ENCODE assay signal across 2 mouse cellular contexts in the genomic region with DNA sequence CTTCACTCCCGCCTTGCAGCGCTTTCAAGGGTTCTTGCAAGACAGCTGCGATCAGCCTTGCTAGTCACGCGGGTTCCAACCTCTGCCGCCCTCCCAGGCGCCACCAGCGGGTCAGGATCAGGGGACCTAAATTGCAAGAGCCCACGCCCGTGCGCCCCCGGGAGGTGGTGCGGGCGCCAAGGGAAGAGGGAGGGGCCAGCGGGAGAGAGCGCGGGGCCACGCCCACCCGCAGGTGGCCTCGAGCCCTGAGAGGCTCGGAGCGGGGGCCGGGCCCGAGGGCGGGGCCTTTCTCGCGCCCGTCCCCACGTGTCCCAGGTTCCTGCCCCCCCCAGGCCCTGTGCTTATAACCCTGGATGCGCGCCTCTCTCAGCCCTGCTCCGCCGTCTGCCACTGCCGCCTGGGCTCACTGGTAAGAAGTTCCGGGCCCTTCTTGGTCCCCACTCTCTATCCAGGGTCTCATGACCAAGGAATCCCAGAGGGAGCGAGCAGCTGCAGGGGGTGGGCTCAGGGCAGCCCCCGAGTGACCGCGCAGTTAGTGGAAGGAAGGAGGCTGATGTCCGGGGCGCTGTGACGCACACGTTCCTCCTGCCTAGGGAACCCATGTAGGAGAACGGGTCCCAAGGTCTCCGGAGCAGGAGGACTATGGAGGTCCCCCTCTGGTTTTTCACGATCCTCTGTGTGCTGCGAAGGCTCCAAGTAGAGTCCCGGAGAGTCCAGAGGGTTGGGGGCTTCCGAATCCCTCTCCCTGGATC.
TF ChIP-seq lines count a peak whose summit lies in the region.

A gene (plus strand): TSS at position 277 of the 752 bp plus-strand sequence.

TF ChIP-seq in C2C12, 6 proteins besides CTCF, POLR2A, EP300 and RAD21 (continued from another document):
- peak; percentile 19 for TF ChIP-seq MAX (IDR thresholded peaks at IDR 0.05)
- no peak for TF ChIP-seq CEBPB (IDR thresholded peaks at IDR 0.05; ENCODE audit: low read depth)

TF ChIP-seq in myocyte, 11 proteins besides CTCF, POLR2A, EP300 and RAD21 (continued from another document):
- peak in 2 of 3 experiments; percentile 18 to 56 for TF ChIP-seq MYOG (IDR thresholded peaks at IDR 0.05; ENCODE audit: control insufficient read depth in 1 of 3, insufficient read depth in 1 of 3, insufficient read length in 2 of 3, low read depth in 2 of 3)
